Mouse (Mus musculus): ENCODE measurements at regions not wholly inside any gene's neighbourhood (a gene's known extent, or its start where the extent isn't known, plus 50 kb on each side); places are given as distances from the start of the nearest gene placed in this dataset.

DNA sequence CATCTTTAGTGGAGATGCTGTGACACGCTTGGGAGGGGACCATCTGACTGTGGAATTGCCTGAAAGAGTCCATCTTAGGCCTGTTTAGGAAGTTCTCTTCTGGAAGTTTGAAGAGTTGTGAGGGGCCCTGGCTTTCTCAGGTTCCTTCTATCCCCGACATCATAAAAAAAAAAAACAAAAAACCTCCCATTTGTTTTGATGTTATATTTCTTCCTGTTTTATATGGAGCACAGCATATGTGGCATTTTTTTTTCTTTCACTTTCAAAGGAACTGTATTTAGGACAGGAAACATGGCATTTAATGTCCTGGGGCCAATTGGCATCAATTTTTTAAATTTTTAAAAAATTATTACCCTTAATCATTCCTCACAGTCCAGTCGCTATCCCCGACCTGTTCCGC lies 168.6 kb upstream of the Dmrta1 start:
- WGBS = 93% methylated on average over 5 of the region's 5 CpGs
- no peaks in the 10 kb centered on the region for H3K4me1 ChIP-seq (ENCODE audit: control insufficient read depth, insufficient read depth, low read length)
- no peak for TF ChIP-seq POLR2A (IDR thresholded peaks at IDR 0.05; ENCODE audit: extremely low read depth, insufficient read depth, low read length)
- TF ChIP-seq CTCF (IDR thresholded peaks at IDR 0.05; ENCODE audit: low read depth, low read length) = no peak
- H3K27me3 ChIP-seq (ENCODE audit: control insufficient read depth, insufficient read depth, low read length) = no peaks in the 10 kb centered on the region
- no peaks in the 10 kb centered on the region for H3K36me3 ChIP-seq (ENCODE audit: control insufficient read depth, insufficient read depth, low read length)
- no peaks in the 10 kb centered on the region for H3K79me2 ChIP-seq (ENCODE audit: control insufficient read depth, insufficient read depth, low read length)
- no peak overlapping the region for H3K4me3 ChIP-seq (ENCODE audit: insufficient read depth, low read depth, low read length)
- no peak for DNase-seq (ENCODE audit: extremely low read depth, low read depth, low spot score)
- H3K9ac ChIP-seq (ENCODE audit: low read depth, low read length) = no peak overlapping the region
- H3K27ac ChIP-seq (replicated peaks; ENCODE audit: insufficient read depth, low read depth, low read length) = no peak overlapping the region

DNA sequence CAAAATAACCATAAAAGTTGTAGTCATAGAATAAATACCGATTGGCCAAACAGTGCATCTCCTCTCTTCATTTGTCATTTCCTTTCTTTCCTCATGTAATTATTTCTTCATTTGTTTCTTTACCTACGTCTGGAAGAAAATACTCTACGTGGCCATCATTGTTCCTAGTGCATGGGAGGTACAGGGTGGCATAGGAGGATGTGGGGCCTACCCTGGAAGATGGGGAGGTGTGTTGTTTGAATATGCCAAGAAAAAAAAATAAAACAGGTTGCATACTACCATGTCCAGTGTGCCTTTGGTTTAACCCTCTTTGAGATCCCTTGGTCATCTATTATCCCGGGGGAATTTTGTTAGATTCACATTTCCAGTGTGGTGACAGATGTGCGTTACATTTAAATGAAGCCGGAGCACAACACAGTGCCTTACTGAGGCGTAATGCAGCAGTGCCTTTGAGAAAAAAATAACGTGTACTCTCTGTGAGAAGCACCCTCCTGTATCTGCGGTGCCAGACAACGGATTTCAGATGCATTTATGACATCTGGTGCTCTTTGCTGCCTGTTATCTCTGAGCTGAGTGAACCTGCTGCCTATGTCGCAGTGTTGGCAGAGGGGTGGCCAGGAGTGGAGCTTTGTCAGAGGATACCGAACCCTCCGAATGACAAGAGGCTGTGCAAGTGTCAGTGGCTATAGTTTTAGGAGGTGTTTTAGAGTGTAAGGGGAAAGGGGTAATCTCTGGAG lies 169.4 kb upstream of the Dmrta1 start:
- H3K4me1 ChIP-seq (ENCODE audit: control insufficient read depth, insufficient read depth, low read length) = no peaks in the 10 kb centered on the region
- no peaks in the 10 kb centered on the region for H3K27me3 ChIP-seq (ENCODE audit: control insufficient read depth, insufficient read depth, low read length)
- TF ChIP-seq CTCF (IDR thresholded peaks at IDR 0.05; ENCODE audit: low read depth, low read length) (no peak), POLR2A (IDR thresholded peaks at IDR 0.05; ENCODE audit: extremely low read depth, insufficient read depth, low read length) (no peak)
- no peak overlapping the region for H3K27ac ChIP-seq (replicated peaks; ENCODE audit: insufficient read depth, low read depth, low read length)
- H3K36me3 ChIP-seq (ENCODE audit: control insufficient read depth, insufficient read depth, low read length) = no peaks in the 10 kb centered on the region
- DNase-seq (ENCODE audit: extremely low read depth, low read depth, low spot score) = no peak
- no peak overlapping the region for H3K9ac ChIP-seq (ENCODE audit: low read depth, low read length)
- no peaks in the 10 kb centered on the region for H3K79me2 ChIP-seq (ENCODE audit: control insufficient read depth, insufficient read depth, low read length)
- WGBS = 85% methylated on average over 13 of the region's 13 CpGs
- no peak overlapping the region for H3K4me3 ChIP-seq (ENCODE audit: insufficient read depth, low read depth, low read length)

DNA sequence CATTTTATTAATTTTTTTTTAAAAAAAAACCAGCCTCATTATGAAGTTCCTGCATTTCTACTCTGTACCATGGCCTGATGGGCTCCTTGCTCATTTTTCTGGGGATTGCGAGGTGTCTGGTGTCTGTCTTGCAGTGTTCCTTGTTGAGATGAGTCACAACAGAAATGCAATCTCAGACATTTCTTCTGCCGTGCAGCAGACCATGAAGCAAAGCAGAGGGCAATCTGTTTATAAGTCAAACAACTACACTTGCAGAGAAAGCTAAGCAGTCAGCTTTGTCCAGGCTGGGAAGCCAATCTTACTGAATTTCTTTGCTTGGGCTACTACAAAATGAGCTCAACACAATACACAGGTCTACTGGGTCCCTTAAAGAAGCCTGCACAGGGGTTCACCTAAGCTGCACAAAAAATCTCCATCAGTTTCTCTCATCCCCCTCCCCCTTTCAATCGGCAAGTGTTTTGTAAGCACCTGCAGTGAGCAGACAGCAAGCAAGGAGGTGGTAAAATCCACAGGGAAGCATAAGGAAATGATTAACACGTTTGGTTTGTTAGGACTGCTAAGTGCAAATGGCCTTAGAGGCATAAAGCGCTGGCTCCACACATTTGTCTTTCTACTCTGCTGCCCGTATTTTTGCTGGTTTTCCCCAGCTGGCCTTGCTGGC lies 171.0 kb upstream of the Dmrta1 start:
- Histone ChIP-seq H3K4me1 (ENCODE audit: control insufficient read depth, insufficient read depth, low read length) (no peaks in the 10 kb centered on the region), H3K9ac (ENCODE audit: low read depth, low read length) (no peak overlapping the region), H3K79me2 (ENCODE audit: control insufficient read depth, insufficient read depth, low read length) (no peaks in the 10 kb centered on the region), H3K27ac (replicated peaks; ENCODE audit: insufficient read depth, low read depth, low read length) (no peak overlapping the region), H3K4me3 (ENCODE audit: insufficient read depth, low read depth, low read length) (no peak overlapping the region), H3K36me3 (ENCODE audit: control insufficient read depth, insufficient read depth, low read length) (no peaks in the 10 kb centered on the region), H3K27me3 (ENCODE audit: control insufficient read depth, insufficient read depth, low read length) (no peaks in the 10 kb centered on the region; the same call in 1 of the 2 replicates)
- TF ChIP-seq POLR2A (IDR thresholded peaks at IDR 0.05; ENCODE audit: extremely low read depth, insufficient read depth, low read length) (no peak), CTCF (IDR thresholded peaks at IDR 0.05; ENCODE audit: low read depth, low read length) (no peak)
- WGBS = 34% methylated on average over 6 of the region's 6 CpGs
- no peak for DNase-seq (ENCODE audit: extremely low read depth, low read depth, low spot score)

DNA sequence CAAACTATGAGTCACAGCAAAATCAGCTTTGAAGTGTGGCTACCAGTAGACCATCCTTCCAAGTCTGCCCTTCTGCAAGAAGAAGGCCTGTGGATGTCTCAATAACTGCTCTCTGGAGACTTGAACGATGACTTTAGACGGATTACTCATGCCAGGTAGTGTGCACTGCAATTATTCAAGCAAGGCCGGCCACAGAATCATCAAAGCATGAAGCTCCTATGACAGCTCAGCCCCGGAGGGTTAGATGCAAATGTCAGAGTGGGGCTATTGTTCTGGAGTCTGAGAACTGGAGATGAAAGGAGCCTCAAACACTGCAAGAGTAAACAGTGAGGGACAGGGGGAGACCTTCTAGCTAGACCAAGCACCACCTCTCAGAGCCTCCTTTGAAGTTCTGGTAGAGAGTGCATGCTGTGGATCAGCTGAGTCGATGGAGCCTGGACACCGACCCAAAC lies 173.8 kb upstream of the Dmrta1 start:
- Histone ChIP-seq H3K4me1 (ENCODE audit: control insufficient read depth, insufficient read depth, low read length) (no peaks in the 10 kb centered on the region), H3K79me2 (ENCODE audit: control insufficient read depth, insufficient read depth, low read length) (no peaks in the 10 kb centered on the region), H3K4me3 (ENCODE audit: insufficient read depth, low read depth, low read length) (no peak overlapping the region), H3K36me3 (ENCODE audit: control insufficient read depth, insufficient read depth, low read length) (no peaks in the 10 kb centered on the region), H3K27ac (replicated peaks; ENCODE audit: insufficient read depth, low read depth, low read length) (no peak overlapping the region), H3K9ac (ENCODE audit: low read depth, low read length) (no peak overlapping the region), H3K27me3 (ENCODE audit: control insufficient read depth, insufficient read depth, low read length) (no peaks in the 10 kb centered on the region; the same call in 1 of the 2 replicates)
- no peak for DNase-seq (ENCODE audit: extremely low read depth, low read depth, low spot score)
- TF ChIP-seq POLR2A (IDR thresholded peaks at IDR 0.05; ENCODE audit: extremely low read depth, insufficient read depth, low read length) (no peak), CTCF (IDR thresholded peaks at IDR 0.05; ENCODE audit: low read depth, low read length) (no peak)
- WGBS = 21% methylated on average over 6 of the region's 6 CpGs

DNA sequence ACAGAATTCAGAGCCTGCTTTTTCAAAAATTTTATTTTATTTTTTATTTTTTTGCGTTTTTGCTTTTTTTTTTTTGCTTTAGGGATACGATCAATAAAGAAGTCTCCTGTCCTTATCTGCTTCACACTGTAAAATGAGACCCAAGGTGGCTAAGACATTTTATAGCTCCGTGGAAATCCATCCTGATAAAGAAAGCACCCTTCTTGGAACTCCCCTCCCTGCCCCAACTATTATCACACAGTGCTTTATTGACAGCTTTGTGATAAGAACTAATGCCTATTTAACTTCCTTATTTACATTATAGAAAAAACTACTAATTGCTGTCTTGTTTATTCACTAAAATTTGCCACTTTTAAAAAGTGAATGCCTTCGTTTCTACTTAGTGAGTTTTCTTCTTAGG lies 179.0 kb upstream of the Dmrta1 start:
- no peaks in the 10 kb centered on the region for H3K4me1 ChIP-seq (ENCODE audit: control insufficient read depth, insufficient read depth, low read length)
- no peaks in the 10 kb centered on the region for H3K79me2 ChIP-seq (ENCODE audit: control insufficient read depth, insufficient read depth, low read length)
- H3K27ac ChIP-seq (replicated peaks; ENCODE audit: insufficient read depth, low read depth, low read length) = no peak overlapping the region
- H3K36me3 ChIP-seq (ENCODE audit: control insufficient read depth, insufficient read depth, low read length) = no peaks in the 10 kb centered on the region
- H3K4me3 ChIP-seq (ENCODE audit: insufficient read depth, low read depth, low read length) = no peak overlapping the region
- no peak for TF ChIP-seq CTCF (IDR thresholded peaks at IDR 0.05; ENCODE audit: low read depth, low read length)
- TF ChIP-seq POLR2A (IDR thresholded peaks at IDR 0.05; ENCODE audit: extremely low read depth, insufficient read depth, low read length) = no peak
- no peak overlapping the region for H3K9ac ChIP-seq (ENCODE audit: low read depth, low read length)
- DNase-seq (ENCODE audit: extremely low read depth, low read depth, low spot score) = no peak
- H3K27me3 ChIP-seq (ENCODE audit: control insufficient read depth, insufficient read depth, low read length) = no peaks in the 10 kb centered on the region; the same call in 1 of the 2 replicates
- 48% methylated on average over 4 of the region's 4 CpGs for WGBS

DNA sequence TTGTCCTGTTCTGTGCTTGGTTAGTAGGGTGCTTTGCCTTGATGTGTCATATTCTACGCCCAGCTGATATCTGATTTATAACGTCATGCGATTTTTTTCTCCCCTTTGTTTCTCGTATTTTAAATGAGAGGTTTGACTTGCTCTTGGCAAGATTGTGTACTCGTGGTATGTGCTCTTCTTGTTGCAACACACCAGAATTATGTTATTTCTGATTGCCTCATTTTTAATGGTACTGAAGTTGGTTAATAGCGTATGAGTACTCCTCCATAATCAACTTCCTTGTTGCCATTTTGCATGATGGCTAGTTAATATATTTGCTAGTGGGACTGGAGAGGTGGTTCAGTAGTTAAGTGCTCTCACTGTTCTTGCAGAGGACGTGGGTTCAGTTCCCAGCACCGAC lies 180.1 kb upstream of the Cdkn2b start:
- WGBS = 91% methylated on average over 8 of the region's 8 CpGs
- Histone ChIP-seq H3K36me3 (ENCODE audit: control insufficient read depth, insufficient read depth, low read length) (no peaks in the 10 kb centered on the region), H3K4me1 (ENCODE audit: control insufficient read depth, insufficient read depth, low read length) (no peaks in the 10 kb centered on the region), H3K9ac (ENCODE audit: low read depth, low read length) (no peak overlapping the region), H3K27me3 (ENCODE audit: control insufficient read depth, insufficient read depth, low read length) (no peaks in the 10 kb centered on the region), H3K4me3 (ENCODE audit: insufficient read depth, low read depth, low read length) (no peak overlapping the region), H3K79me2 (ENCODE audit: control insufficient read depth, insufficient read depth, low read length) (no peaks in the 10 kb centered on the region), H3K27ac (replicated peaks; ENCODE audit: insufficient read depth, low read depth, low read length) (no peak overlapping the region)
- no peak for DNase-seq (ENCODE audit: extremely low read depth, low read depth, low spot score)
- no peak for TF ChIP-seq POLR2A (IDR thresholded peaks at IDR 0.05; ENCODE audit: extremely low read depth, insufficient read depth, low read length)
- no peak for TF ChIP-seq CTCF (IDR thresholded peaks at IDR 0.05; ENCODE audit: low read depth, low read length)

Data from liver, adult 2 months (tissue).